Mouse (Mus musculus): ENCODE data around the gene Gm16867.
"Not testable (repeated sequence)": the region's sequence is repeated elsewhere in the genome, so short reads cannot be mapped to it uniquely, and the experiment has no call there.

Gene Gm16867

DNA sequence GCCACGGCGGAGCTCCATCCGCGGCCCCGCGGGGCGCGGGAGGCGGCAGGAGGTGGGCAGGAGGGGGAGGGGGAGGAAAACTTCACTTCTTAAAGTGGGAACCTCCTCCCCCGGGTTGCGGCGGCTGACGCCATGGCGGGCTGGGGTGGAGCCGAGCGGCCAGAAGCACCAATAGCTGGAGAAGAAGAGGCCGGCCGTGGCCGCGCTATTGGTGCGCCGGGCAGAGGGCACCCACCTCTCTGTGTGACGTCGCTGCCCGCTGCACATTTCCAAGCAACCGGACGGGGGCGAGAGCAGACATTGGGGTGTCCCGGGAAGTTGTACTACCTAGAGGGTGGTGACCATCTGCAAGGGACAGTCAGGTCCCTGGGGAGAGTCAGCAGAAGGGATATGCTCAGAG, at the start of gene Gm16867:
TSS of gene Gm16867 (minus strand) at position 189 of the 400 bp plus-strand sequence.
- not testable (repeated sequence) for DNase-seq (ENCODE audit: low read depth, low spot score)

DNA sequence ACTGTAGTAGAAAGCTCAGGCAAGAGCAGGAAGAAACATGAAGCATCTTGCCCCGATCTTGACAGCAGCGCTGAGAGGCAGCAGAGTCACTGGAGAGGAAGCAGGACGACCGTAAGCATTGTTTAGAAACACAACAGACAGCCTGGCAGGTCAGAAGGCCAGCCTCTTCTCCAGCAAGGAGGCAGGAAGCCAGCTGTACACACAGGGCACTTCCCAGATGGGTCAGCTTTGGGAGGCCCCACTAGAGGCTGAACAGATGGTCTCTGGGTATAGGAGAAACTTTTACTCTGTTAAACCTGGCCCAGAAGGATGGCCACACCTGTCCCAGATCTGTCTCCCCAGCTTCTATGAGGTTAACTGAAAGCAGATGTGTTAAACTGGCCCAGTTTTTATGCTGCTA, 44.1 kb upstream of the Gm16867 start:
- DNase-seq (ENCODE audit: low read depth, low spot score): not testable (repeated sequence)

GRCm38 (mm10) chr14:69545052-69545451, 41.9 kb upstream of the Gm16867 start:
- DNase-seq (ENCODE audit: low read depth, low spot score): not testable (repeated sequence)

- not testable (repeated sequence) for DNase-seq (ENCODE audit: low read depth, low spot score)
These were observed 40.9 kb upstream of the Gm16867 start for GRCm38 (mm10) chr14:69544033-69544432.

- DNase-seq (ENCODE audit: low read depth, low spot score): not testable (repeated sequence)
These were observed 39.5 kb upstream of the Gm16867 start for GRCm38 (mm10) chr14:69542695-69543094.

DNA sequence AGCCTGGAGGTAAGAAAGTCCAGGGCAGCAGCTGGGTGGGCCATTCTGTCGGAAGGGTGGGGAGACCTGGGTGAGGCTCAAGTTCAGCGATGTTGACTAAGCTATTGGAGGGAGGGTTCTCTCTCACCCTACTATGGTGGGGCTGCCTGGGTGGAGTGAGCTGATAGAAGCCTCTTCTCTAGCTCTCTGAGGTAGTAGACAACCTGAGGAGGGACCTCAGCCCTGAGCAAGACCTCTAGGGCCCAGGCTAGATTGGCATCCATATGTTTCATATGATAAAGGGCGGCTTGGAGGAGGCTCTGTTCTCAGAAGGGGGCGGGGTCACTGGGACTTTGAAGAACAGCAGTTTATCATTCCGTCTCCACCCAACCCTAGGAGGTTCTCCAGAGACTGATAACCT, 37.0 kb upstream of the Gm16867 start:
- not testable (repeated sequence) for DNase-seq (ENCODE audit: low read depth, low spot score)

- not testable (repeated sequence) for DNase-seq (ENCODE audit: low read depth, low spot score)
These were observed 33.4 kb upstream of the Gm16867 start for GRCm38 (mm10) chr14:69536539-69536938.

DNA sequence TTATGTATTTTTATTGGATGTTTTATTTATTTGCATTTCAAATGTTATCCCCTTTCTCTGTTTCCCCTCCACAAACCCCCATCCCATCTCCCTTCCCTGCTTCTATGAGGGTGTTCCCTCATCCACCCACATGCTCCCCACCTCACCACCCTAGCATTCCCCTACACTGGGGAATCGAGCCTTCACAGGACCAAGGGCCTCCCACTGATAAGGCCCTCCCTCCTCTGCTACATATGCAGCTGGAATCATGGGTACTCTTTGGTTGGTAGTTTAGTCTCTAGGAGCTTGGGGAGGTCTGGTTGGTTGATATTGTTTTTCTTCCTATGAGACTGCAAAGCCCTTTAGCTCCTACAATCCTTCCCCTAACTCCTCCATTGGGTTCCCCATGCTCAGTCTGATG, 23.0 kb upstream of the Gm16867 start:
- not testable (repeated sequence) for DNase-seq (ENCODE audit: low read depth, low spot score)

- not testable (repeated sequence) for DNase-seq (ENCODE audit: low read depth, low spot score)
These were observed 19.8 kb upstream of the Gm16867 start for GRCm38 (mm10) chr14:69523001-69523400.

DNA sequence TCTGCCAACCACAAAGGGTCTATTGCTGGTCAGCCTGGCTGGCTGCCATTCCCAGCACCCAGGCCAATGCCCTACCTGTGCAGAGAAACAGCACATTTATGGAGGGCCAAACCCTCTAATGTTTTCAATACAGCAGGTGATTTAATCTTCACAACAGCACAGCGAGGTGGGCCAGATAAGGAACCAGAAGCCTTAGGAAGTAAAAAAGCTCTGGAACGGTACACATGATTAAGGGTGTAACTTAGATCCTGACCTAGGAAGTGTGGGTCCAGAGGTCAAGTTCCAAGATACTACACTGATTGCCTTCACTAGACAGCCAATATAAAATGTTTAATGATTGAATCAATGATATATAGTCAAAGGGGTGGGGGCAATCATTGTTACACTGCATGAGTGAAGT, 17.6 kb upstream of the Gm16867 start:
- not testable (repeated sequence) for DNase-seq (ENCODE audit: low read depth, low spot score)

DNA sequence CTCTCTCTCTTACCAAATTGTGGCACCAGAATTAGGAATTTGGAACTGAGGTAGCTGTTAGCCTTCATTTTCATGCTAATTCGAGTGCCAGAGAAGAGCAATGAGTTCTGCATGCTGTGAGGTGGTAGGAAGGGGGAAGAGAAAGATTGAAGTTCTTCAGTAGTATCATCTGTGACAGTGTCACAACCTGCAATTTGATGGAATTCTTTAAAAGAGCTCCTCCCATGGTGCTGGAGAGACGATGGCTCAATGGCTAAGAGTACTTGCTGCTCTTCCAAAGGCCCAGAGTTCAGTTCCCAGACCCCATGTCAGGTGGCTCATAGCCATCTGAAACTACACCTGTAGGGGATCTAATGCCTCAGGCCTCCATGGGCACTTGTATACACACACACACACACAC, 9.3 kb upstream of the Gm16867 start, which contains the start of gene Gm27179:
TSS of gene Gm27179 (minus strand) at position 101 of the 400 bp plus-strand sequence.
- not testable (repeated sequence) for DNase-seq (ENCODE audit: low read depth, low spot score)

GRCm38 (mm10) chr14:69507000-69507399, 3.8 kb upstream of the Gm16867 start:
- not testable (repeated sequence) for DNase-seq (ENCODE audit: low read depth, low spot score)

GRCm38 (mm10) chr14:69502440-69503150, 567 bp downstream of the Gm16867 start:
- DNase-seq (ENCODE audit: low read depth, low spot score): not testable (repeated sequence)

- DNase-seq (ENCODE audit: low read depth, low spot score): not testable (repeated sequence)
These were observed 6.9 kb downstream of the Gm16867 start for GRCm38 (mm10) chr14:69496259-69496658.

- DNase-seq (ENCODE audit: low read depth, low spot score): not testable (repeated sequence)
These were observed 8.2 kb downstream of the Gm16867 start for GRCm38 (mm10) chr14:69494946-69495345.

DNA sequence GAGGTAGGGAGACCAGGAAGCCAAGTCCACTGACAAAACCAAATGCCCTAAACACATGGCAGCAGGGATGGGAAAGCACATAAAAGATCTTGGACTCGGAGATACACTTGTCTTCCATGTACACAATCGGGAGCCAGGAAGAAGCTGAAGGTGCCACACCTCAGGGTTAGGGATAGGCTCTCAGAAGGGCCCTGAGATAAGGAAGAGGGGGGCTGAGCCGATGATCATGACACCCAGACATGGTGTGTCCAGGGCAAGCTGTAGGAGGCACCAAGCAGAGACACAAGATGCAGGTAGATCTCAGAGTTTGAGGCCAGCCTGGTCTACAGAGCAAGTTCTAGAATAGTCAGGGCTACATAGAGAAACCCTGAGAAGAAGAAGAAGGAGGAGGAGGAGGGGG, 8.6 kb downstream of the Gm16867 start:
- DNase-seq (ENCODE audit: low read depth, low spot score): not testable (repeated sequence)

GRCm38 (mm10) chr14:69488001-69488400, 15.2 kb downstream of the Gm16867 start:
- DNase-seq (ENCODE audit: low read depth, low spot score): not testable (repeated sequence)

- not testable (repeated sequence) for DNase-seq (ENCODE audit: low read depth, low spot score)
These were observed 17.6 kb downstream of the Gm16867 start for GRCm38 (mm10) chr14:69485466-69486135.

- not testable (repeated sequence) for DNase-seq (ENCODE audit: low read depth, low spot score)
These were observed 29.1 kb downstream of the Gm16867 start for GRCm38 (mm10) chr14:69473941-69474646.

DNA sequence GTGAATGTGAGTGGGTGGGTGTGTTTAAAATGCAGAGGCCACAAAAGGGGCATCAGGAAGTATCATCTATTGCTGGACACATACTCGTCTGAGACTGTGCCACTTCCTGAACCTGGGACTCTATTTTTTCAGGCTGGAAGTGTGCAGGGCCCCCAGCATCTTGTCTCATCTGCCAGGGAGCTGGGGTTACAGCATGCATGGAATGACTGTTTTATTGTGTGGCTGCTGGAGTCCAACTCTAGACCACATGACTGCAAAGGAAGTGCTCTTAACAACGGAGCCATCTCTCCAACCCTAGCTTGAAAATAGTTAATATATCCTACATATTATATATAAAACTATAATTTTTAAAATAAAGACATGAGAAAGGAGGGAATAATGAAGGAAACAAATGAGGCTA, 29.8 kb downstream of the Gm16867 start:
- not testable (repeated sequence) for DNase-seq (ENCODE audit: low read depth, low spot score)

DNA sequence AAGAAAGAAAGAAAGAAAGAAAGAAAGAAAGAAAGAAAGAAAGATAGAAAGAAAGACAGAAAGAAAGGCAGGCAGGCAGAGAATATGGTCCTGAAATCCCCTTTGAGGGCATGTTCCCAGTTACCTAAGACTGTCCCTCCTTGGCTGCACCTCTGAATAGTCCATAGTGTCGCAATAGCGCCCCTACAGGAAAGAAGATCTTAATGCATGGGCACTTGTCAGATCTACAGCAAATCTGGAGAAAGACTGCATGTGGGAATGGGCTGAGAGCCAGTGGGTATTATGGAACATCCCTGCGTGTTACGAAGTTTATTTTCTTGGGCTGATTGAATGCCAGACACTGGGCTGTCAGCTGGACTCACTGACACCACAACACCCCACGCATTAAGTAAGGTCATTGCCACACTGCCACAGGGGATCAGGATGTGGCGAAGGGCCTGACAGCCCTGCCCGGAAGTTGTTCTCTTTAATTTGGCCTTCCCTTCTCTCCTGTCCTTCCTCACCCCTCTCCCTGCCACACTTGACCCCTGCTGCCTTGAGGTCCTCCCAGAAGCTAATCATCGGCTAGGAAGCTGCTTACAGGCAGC, 32.9 kb downstream of the Gm16867 start:
- not testable (repeated sequence) for DNase-seq (ENCODE audit: low read depth, low spot score)
